Mouse (Mus musculus): ENCODE results near the gene Rdh1. TPM values are rescaled to one million over a fixed set of nuclear protein-coding genes. Genes with fewer than 3 reads are reported as not detected.

The Rdh1 gene
- total RNA-seq (2021), result under 1 TPM; 0.05 to 0.10 TPM
- long read RNA-seq, experiment 1, result 0 reads
- long read RNA-seq, experiment 2, result 0 reads

- intact Hi-C loops (cut with DNase I), result no loop called here
- DNase-seq, result no peak
Measured at GRCm38 (mm10) chr10:127759181-127760110, at the start of gene Rdh1, which contains the start of gene Rdh16f1. TSS of gene Rdh1 (plus strand) at chr10:127759721. TSS of gene Rdh16f1 (plus strand) at chr10:127759787.

GRCm38 (mm10) chr10:127710331-127710730 is 49.2 kb upstream of the Rdh1 start:
- intact Hi-C loops (cut with DNase I), result no loop called here
- no peak for DNase-seq

DNA sequence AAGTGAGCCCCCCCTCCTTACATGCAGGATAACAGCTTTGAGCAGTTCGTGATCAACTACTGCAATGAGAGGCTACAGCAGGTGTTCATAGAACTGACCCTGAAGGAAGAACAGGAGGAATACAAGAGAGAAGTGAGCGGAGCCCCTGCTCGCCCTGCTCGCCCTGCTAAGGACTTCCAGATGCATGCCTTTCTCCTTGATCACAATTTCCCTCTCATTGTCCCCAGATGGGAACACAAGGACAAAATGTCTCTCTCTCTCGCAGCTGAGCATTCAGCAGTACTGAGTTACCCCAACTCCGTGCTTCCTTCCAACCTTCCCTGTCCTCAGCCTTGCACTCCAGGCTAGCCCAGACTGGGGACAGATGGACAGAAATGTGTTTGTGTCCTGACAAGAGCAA is 46.8 kb upstream of the Rdh1 start:
- intact Hi-C loops (cut with DNase I), result no loop called here
- DNase-seq, result no peak

DNA sequence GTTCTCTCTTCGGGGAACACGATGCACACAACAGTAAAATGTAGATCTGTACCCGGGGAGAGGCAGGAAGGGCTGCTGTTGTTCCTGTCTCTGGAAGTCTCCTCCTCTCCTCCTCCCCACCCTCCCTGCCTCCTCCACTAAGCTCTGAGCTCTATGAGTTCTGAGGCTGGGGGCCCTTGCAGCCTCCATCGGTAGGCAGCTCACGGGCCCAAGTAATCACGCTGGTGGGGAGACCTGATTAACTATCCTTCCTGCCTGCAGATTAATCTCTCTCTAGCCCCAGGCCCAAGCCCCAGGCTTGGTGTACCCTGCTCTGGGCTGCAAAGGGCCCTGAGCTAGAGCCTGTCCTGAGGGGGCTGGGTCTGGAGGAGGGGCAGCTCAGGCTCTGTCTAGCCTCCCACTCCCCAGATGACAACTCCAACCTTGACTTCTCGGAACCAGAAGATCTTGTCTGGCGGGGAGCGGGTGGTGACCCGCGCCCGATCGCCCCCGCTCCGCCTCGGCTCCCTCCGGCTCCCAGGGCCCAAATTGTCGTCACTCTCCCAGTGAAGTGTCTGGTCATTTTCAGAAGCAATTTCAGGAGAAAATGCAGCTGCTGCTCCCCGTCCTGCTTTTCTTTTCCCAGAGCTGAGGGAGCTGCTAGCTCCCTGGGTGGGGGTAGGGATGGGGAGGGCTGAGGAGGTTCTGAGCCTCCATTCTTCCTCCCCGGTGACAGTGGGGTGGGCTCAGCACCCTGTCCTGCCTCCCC is 37.7 kb upstream of the Rdh1 start:
- intact Hi-C loops (cut with DNase I), result no loop called here
- no peak for DNase-seq

- DNase-seq, result no peak
- intact Hi-C loops (cut with DNase I), result no loop called here
Measured at GRCm38 (mm10) chr10:127724178-127724577, 35.3 kb upstream of the Rdh1 start, which contains the start of gene Tac2. TSS of gene Tac2 (plus strand) at chr10:127724478.

DNA sequence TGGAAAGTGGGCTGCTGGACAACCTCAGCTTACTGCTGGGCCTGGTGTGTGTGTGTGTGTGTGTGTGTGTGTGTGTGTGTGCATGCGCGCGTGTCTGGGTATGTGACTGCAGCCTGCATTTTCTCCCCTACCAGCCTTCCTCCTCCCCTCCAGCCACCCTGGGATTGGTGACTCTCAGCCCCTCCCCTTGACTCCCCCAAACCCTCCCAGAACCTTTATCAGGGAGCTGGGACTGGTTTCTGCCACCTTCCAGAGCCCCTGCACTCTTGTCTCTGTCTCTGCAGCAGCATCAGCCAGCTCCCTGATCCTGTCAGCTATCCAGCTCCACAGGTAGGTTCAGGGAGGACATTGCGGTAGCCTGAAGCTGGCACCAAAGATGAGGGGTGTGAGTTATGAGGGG is 34.4 kb upstream of the Rdh1 start:
- DNase-seq, result no peak
- intact Hi-C loops (cut with DNase I), result no loop called here

GRCm38 (mm10) chr10:127728437-127728836 is 31.1 kb upstream of the Rdh1 start:
- intact Hi-C loops (cut with DNase I), result no loop called here
- DNase-seq, result no peak

- intact Hi-C loops (cut with DNase I), result loop anchor here (10.0 kb wide), 2 partner anchors 86 to 274 kb away; partner anchors contain the start of genes Hsd17b6 and Stat6
- DNase-seq, result no peak
Measured at GRCm38 (mm10) chr10:127730285-127730932, 29.1 kb upstream of the Rdh1 start.

DNA sequence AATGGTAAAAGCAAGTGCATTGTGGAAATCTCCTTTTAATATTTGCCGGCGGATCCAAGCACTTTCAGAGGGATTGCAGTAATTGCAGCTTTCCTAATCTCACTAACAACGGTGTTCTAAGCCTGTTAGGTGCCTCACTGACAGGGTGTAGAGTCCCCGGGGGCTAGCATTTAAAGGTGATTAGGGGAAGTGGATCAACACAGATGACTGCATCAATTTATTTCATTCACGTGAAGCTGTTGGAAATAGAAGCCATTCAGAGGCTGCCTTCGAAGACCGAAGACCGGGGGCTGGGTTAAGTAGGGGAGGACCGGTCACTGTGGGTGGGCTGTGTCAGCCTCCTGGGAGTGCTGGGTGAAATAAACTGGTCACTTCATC is 28.6 kb upstream of the Rdh1 start:
- no peak for DNase-seq
- intact Hi-C loops (cut with DNase I), result loop anchor here (10.0 kb wide), 2 partner anchors 86 to 274 kb away; partner anchors contain the start of genes Hsd17b6 and Stat6

DNA sequence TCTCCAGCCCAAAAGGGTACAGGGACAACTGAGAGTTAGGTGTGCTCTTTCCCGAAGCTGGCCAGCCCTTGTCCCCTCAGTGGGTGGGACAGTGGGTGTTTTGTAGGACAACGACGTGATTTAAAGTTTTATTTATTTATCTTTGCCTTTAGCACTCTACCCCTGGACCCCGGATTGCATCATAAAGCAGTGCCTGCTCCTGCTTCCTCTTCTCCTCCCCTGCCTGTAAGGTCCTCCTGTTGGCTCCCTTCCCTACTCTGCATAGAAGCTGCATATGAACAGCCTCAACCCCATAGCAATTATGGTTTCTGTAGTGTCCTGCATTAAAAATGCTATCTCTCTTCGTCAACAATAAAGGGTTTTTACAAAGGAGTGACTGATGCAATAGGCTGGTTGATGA is 28.1 kb upstream of the Rdh1 start:
- intact Hi-C loops (cut with DNase I), result loop anchor here (10.0 kb wide), 2 partner anchors 87 to 273 kb away; partner anchors contain the start of genes Hsd17b6 and Stat6
- DNase-seq, result no peak

DNA sequence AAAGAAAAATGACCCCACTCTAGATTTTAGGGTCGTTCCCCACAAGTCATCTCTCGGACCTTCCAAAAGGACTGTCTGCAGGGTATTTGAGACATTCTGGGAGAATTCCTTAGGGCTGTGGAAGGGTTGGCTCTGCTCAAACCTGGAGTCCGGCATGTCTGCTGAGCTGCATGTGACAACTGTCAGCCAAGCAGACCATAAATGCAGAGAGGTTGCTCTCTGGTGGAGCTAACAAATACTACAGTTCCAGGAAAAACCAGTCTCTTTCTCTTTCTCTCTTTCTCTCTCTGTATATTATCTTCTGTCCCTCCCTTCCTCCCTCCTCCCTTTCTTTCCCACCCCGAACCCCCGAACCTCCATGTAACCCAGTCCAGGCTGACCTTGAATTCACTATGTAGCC is 25.1 kb upstream of the Rdh1 start:
- intact Hi-C loops (cut with DNase I), result loop anchor here (10.0 kb wide), 2 partner anchors 90 to 270 kb away; partner anchors contain the start of genes Hsd17b6 and Stat6
- DNase-seq, result no peak

DNA sequence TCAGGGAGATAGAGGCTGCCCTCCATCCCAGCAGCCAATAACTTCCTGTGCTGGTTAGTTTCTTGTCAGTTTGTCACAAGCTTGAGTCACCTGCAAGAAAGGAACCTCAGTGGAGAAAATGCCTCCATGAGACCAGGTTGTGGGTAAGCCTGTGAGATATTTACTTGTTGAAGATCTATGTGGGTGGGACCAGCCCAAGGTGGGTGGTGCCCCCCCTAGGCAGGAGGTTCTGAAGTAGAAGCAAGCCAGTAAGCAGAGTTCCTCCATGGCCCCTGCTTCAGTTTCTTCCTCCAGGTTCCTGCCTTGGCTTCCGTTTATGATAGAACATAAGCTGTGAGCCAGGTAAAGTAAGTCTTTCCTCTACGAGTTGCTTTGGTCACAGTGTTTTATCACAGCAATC is 23.3 kb upstream of the Rdh1 start:
- DNase-seq, result no peak
- intact Hi-C loops (cut with DNase I), result loop anchor here (5.0 to 10.0 kb wide), 3 partner anchors 44 to 269 kb away; partner anchors contain the start of genes Hsd17b6 and Stat6

DNA sequence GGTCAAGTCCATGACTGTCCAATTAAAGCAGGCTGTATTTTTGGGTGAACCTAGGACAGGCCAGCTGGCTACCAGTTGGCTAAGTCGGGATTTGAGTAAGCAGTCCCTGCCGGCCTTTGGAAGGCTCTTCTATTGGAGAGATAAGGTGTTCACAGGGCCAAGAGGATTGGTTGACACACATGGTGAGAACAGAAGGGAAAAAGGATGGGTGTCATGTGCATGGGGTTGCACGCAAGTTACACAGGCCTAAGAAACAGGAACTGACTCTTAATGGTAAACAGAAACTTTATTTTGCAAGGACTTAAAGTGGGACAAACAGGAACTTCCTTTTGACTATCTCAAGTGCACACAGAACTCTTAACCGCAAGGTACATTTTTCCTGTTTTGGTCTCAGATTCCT is 22.6 kb upstream of the Rdh1 start:
- intact Hi-C loops (cut with DNase I), result loop anchor here (5.0 to 10.0 kb wide), 3 partner anchors 45 to 268 kb away; partner anchors contain the start of genes Hsd17b6 and Stat6
- DNase-seq, result no peak

GRCm38 (mm10) chr10:127737552-127737951 is 22.0 kb upstream of the Rdh1 start:
- intact Hi-C loops (cut with DNase I), result loop anchor here (5.0 to 10.0 kb wide), 3 partner anchors 45 to 267 kb away; partner anchors contain the start of genes Hsd17b6 and Stat6

DNA sequence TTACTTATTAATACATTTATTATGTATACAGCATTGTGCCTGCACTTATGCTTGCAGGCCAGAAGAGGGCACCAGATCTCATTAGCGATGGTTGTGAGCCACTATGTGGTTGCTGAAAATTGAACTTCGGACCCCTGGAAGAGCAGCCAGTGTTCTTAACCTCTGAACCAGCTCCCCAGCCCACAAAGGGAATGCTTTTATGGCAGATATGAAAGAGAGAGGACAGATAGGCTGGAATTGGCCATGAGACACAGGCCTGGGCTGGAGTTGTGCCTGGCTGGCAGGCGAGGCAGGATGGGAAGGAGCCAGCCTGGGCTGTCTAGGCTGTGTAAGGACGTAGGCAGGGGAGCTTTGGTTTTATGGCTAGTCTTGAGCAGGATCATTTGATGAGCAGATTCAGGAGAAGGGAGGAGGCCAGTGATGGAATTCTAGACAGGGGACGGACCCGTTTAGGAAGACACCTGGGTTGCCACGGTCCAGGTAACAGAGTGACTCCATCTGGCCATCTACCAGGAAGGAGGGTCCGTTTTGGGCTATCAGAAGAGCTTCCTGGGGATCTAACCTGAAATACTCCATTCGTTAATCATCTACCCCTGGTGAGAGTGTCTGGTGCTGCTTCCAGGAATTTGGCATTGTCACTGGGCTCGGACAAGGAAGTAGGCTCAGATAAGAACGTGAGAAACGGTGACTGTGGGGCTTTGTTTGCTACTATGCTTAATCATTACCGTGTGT is 21.2 kb upstream of the Rdh1 start:
- no peak for DNase-seq
- intact Hi-C loops (cut with DNase I), result loop anchor here (2.0 to 10.0 kb wide), 4 partner anchors 46 to 266 kb away; partner anchors contain the start of genes Hsd17b6 and Stat6

More at GRCm38 (mm10) chr10:127737552-127737951, 22.0 kb upstream of the Rdh1 start:
- DNase-seq, result no peak

DNA sequence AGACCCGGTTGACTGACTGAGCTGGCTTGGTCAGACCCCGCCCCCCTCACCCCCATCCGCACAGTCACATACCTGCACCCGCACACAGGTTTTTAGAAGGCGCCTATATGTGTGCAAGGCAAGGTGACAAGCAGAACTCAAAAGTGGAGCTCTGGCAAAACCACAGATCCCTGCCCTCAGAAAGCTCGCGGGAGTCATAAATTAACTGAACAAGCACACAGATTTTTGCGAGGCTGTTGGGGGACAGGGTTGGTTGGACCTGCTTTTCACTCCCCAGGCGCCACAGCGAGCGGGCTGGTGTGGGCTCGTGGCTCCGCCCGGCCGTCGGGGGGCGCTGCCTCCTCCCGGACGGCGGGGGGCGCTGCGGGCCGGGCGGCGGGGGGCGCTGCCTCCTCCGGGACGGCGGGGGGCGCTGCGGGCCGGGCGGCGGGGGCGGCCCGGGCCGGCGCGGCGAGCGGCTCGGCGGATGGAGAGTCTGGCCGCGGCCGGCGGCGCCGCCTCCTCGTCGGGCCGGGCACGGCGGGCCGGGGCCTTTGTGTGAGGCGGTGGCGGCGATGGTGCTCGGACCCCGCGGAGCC is 20.3 kb upstream of the Rdh1 start, which contains the start of gene Zbtb39:
Zbtb39 (plus strand) TSS at position 456 of the 578 bp plus-strand sequence.
- DNase-seq, result peak; percentile 63 to 74
- intact Hi-C loops (cut with DNase I), result loop anchor here (2.0 to 10.0 kb wide), 4 partner anchors 47 to 266 kb away; partner anchors contain the start of genes Hsd17b6 and Stat6

DNA sequence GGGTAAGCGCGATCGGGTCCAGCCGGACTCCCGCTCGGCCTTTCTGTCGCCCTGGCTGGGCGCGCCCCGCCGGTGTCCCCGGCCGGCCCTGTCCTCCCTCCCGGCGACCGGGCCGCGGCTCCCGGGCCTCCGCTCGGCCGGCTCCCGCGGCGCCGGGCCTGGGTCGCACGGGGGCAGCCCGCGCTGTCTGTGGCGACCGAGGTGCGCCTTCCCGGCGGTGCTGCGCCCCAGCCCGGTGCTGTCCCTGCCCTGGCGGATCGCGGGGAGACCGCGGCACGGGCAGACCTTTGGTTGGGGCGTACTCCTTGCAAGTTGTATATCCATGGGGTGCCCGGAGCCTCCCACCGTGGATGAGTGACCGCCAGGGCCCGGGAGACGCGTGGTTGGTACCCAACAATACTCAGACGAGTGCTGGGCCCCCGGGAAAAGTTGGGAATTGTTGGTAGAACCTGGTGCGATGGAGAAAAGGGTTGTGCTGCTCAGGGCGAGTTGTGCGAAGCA is 19.8 kb upstream of the Rdh1 start:
- no peak for DNase-seq

GRCm38 (mm10) chr10:127744661-127745060 is 14.9 kb upstream of the Rdh1 start:
- intact Hi-C loops (cut with DNase I), result no loop called here

More for the DNA sequence above, 19.8 kb upstream of the Rdh1 start:
- intact Hi-C loops (cut with DNase I), result loop anchor here (2.0 to 10.0 kb wide), 4 partner anchors 47 to 265 kb away; partner anchors contain the start of genes Hsd17b6 and Stat6

More at GRCm38 (mm10) chr10:127744661-127745060, 14.9 kb upstream of the Rdh1 start:
- no peak for DNase-seq

All from gastrocnemius, postnatal 36 days (tissue).